In genomic region chr5:15934376-15935233, GRCm38 (mm10) we compare ENCODE assay signal across 8 mouse cellular contexts. TPM values are rescaled to one million over a fixed set of nuclear protein-coding genes. Genes with fewer than 3 reads are reported as not detected.
DNase-seq lines count a peak whose midpoint lies in the region; ATAC-seq lines count a peak whose summit lies in the region.

TSS of gene Cacna2d1 (plus strand) at chr5:15934691.

- ATAC-seq in lung, embryonic 15.5 days (ENCODE audit: borderline replicate concordance, extremely low read depth, low FRiP score, low TSS enrichment), result peak; percentile 96

- H3K9me3 ChIP-seq in lung, embryonic 15.5 days, result no peaks in the 10 kb centered on the region

- H3K4me2 ChIP-seq in lung, embryonic 15.5 days, result peak within 1 kb of the TSS; percentile 84

- peak; percentile 67 for DNase-seq in ZHBTc4 (ENCODE audit: low read depth, low spot score)
- peak; percentile 78 for DNase-seq in cerebellum, adult 9-11 months
- peak; percentile 15 to 49 for DNase-seq in frontal cortex, postnatal 10 days (ENCODE audit: low spot score in 2 of 2)
- DNase-seq in heart, postnatal 4 days, result peak; percentile 74
- peak; percentile 41 to 55 for DNase-seq in layer of hippocampus, postnatal 14 days (ENCODE audit: low spot score in 2 of 2)
- DNase-seq in retina, embryonic 14.5 days (ENCODE audit: low spot score), result peak; percentile 72
- DNase-seq in B cell, adult 2 months, result no peak

- peaks cover 14% of the 10 kb centered on the region; the same call in 1 of the 2 replicates for H3K4me1 ChIP-seq in lung, embryonic 15.5 days

- peaks cover 11% of the 10 kb centered on the region; the same call in 1 of the 2 replicates for H3K27me3 ChIP-seq in lung, embryonic 15.5 days

- H3K9ac ChIP-seq in lung, embryonic 15.5 days, result peak within 1 kb of the TSS; percentile 71

- H3K4me3 ChIP-seq in lung, embryonic 15.5 days, result peak within 1 kb of the TSS; percentile 70

- no peaks in the 10 kb centered on the region for H3K36me3 ChIP-seq in lung, embryonic 15.5 days

- WGBS in lung, embryonic 15.5 days, result under 1% methylated on average over 76 of the region's 120 CpGs

- H3K27ac ChIP-seq in lung, embryonic 15.5 days, result peak within 1 kb of the TSS; percentile 81

RNA-seq across cellular contexts. Expression of gene Cacna2d1, which starts in this region (rescaled TPM):
- total RNA-seq in heart, postnatal 4 days (2021), result 10 to 100 TPM; 57.2 to 62.6 TPM
- 100 to 1,000 TPM; 134 to 141 TPM for total RNA-seq in layer of hippocampus, postnatal 14 days (2021)
- 11.0 and 11.5 TPM in 2 replicates for polyA plus RNA-seq in lung, embryonic 15.5 days (2015; fragmentation: Nextera tagmentation; extraction: Ambion mirVana)

Comparison
In these comparisons a context has a peak if more than half of its experiments do, and no peak if none do; other contexts are left out.
1. DNase-seq: peak in ZHBTc4 (single experiment), cerebellum, adult 9-11 months (single experiment), frontal cortex, postnatal 10 days (2 of 2), heart, postnatal 4 days (single experiment), layer of hippocampus, postnatal 14 days (2 of 2) and retina, embryonic 14.5 days (single experiment); none in B cell, adult 2 months (0 of 2).